Mouse (Mus musculus): ENCODE results near the gene Ndufc2. TPM values are rescaled to one million over a fixed set of nuclear protein-coding genes. Genes with fewer than 3 reads are reported as not detected.

The Ndufc2 gene
- total and polyA plus RNA-seq, 2 experiments from 2014 or later, result 463 to 638 TPM

DNA sequence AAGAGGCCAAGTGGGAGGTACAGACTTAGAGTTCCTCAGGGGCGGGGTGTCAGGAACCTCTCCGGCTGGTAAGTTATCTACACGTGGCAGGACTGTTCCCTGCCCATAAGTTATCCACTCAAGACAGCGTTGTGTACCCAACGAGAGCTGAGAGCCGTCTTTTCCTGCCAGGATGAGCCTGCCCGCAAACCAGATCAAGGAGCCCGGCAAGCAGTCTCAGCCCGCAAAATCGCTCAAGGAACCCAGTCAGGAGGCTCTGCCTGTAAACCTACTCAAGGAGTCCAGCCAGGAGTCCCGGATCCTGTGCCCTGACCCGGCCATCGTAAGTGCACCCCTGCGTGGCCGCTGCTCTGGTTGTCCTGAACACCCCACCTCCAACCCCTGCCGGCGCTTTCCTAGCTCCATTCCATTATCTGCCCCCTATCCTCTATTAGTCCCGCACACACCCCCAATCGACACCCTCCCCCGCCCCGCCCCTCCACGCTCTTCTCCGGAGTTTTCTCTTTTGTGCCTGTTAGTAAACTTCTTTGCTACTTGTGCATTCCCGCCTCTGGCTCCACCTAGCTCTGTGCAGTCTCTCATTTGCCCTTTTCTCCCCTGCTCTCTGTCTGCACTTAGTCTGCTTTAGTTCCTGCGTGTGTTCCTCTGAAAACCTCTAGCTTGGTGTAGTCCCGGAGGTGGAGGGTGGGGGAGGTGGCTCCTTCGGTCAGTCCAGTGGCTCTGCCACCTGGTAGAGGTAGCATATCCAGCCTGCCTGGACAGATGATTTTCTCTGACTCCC, 53.5 kb downstream of the Ndufc2 start:
- no peak for ATAC-seq (ENCODE audit: low FRiP score)
- peak overlapping the region; percentile 45 for H3K4me2 ChIP-seq (ENCODE audit: low read depth, low read length, poor library complexity, severe bottlenecking)
- H3K27ac ChIP-seq (ENCODE audit: low read depth, low read length), result no peak overlapping the region
- H3K36me3 ChIP-seq (ENCODE audit: insufficient read depth, low read length), result no peaks in the 10 kb centered on the region
- H3K9ac ChIP-seq (replicated peaks; ENCODE audit: low read length, poor library complexity, severe bottlenecking), result no peak overlapping the region
- 6% methylated on average over 27 of the region's 27 CpGs for WGBS
- DNase-seq (ENCODE audit: low spot score), result no peak
- no peak for TF ChIP-seq CTCF (IDR thresholded peaks at IDR 0.05)
- H3K9me3 ChIP-seq (ENCODE audit: low read length), result no peaks in the 10 kb centered on the region
- H3K4me1 ChIP-seq (ENCODE audit: insufficient read depth, low read length), result peaks cover 3% of the 10 kb centered on the region; the same call in 1 of the 2 replicates
- H3K27me3 ChIP-seq (ENCODE audit: insufficient read depth, low read length), result no peaks in the 10 kb centered on the region
- H3K4me3 ChIP-seq (ENCODE audit: low read depth, low read length), result peak overlapping the region; percentile 19; the same call in 1 of the 2 replicates

- ATAC-seq (ENCODE audit: low FRiP score), result no peak
- 92% methylated on average over 10 of the region's 10 CpGs for WGBS
- TF ChIP-seq CTCF (IDR thresholded peaks at IDR 0.05), result no peak
These were observed 55.0 kb downstream of the Ndufc2 start for GRCm38 (mm10) chr7:97454795-97455194.

GRCm38 (mm10) chr7:97455577-97455976, 55.8 kb downstream of the Ndufc2 start:
- H3K27ac ChIP-seq (ENCODE audit: low read depth, low read length), result no peak overlapping the region
- WGBS, result 78% methylated on average over 3 of the region's 3 CpGs
- ATAC-seq (ENCODE audit: low FRiP score), result no peak

More at GRCm38 (mm10) chr7:97454795-97455194, 55.0 kb downstream of the Ndufc2 start:
- DNase-seq (ENCODE audit: low spot score), result no peak
- Histone ChIP-seq H3K9me3 (ENCODE audit: low read length) (no peaks in the 10 kb centered on the region), H3K27ac (ENCODE audit: low read depth, low read length) (no peak overlapping the region), H3K4me3 (ENCODE audit: low read depth, low read length) (no peak overlapping the region), H3K4me1 (ENCODE audit: insufficient read depth, low read length) (peaks cover 3% of the 10 kb centered on the region; the same call in 1 of the 2 replicates), H3K36me3 (ENCODE audit: insufficient read depth, low read length) (no peaks in the 10 kb centered on the region), H3K27me3 (ENCODE audit: insufficient read depth, low read length) (no peaks in the 10 kb centered on the region), H3K4me2 (ENCODE audit: low read depth, low read length, poor library complexity, severe bottlenecking) (no peak overlapping the region), H3K9ac (replicated peaks; ENCODE audit: low read length, poor library complexity, severe bottlenecking) (no peak overlapping the region)

More at GRCm38 (mm10) chr7:97455577-97455976, 55.8 kb downstream of the Ndufc2 start:
- no peak for TF ChIP-seq CTCF (IDR thresholded peaks at IDR 0.05)
- Histone ChIP-seq H3K9ac (replicated peaks; ENCODE audit: low read length, poor library complexity, severe bottlenecking) (no peak overlapping the region), H3K4me1 (ENCODE audit: insufficient read depth, low read length) (peaks cover 3% of the 10 kb centered on the region; the same call in 1 of the 2 replicates), H3K27me3 (ENCODE audit: insufficient read depth, low read length) (no peaks in the 10 kb centered on the region), H3K36me3 (ENCODE audit: insufficient read depth, low read length) (no peaks in the 10 kb centered on the region), H3K9me3 (ENCODE audit: low read length) (no peaks in the 10 kb centered on the region), H3K4me2 (ENCODE audit: low read depth, low read length, poor library complexity, severe bottlenecking) (no peak overlapping the region), H3K4me3 (ENCODE audit: low read depth, low read length) (no peak overlapping the region)
- DNase-seq (ENCODE audit: low spot score), result no peak

Other genes with a start within 250 kb of the Ndufc2 start
- gene Usp35, start 68.0 kb upstream of the Ndufc2 start, total RNA-seq (2014; rRNA removed), result 13.4 and 14.3 TPM in 2 replicates
- 2.7 and 2.9 TPM in 2 replicates for gene Usp35, start 68.0 kb upstream of the Ndufc2 start, polyA plus RNA-seq (2015; fragmentation: Nextera tagmentation; extraction: Ambion mirVana)
- gene Kctd21, start 67.7 kb upstream of the Ndufc2 start, total RNA-seq (2014; rRNA removed), result 4.0 and 6.1 TPM in 2 replicates
- 3.1 TPM in 2 replicates for gene Kctd21, start 67.7 kb upstream of the Ndufc2 start, polyA plus RNA-seq (2015; fragmentation: Nextera tagmentation; extraction: Ambion mirVana)
- gene Alg8, start 28.4 kb upstream of the Ndufc2 start, total RNA-seq (2014; rRNA removed), result 6.4 and 7.3 TPM in 2 replicates
- gene Alg8, start 28.4 kb upstream of the Ndufc2 start, polyA plus RNA-seq (2015; fragmentation: Nextera tagmentation; extraction: Ambion mirVana), result 9.0 and 9.1 TPM in 2 replicates
- gene Thrsp, start 17.7 kb downstream of the Ndufc2 start, total RNA-seq (2014; rRNA removed), result 0.85 and 1.7 TPM in 2 replicates
- 1.3 and 1.6 TPM in 2 replicates for gene Thrsp, start 17.7 kb downstream of the Ndufc2 start, polyA plus RNA-seq (2015; fragmentation: Nextera tagmentation; extraction: Ambion mirVana)
- 0.14 and 0.16 TPM in 2 replicates for gene Kctd14, start 51.3 kb downstream of the Ndufc2 start, total RNA-seq (2014; rRNA removed)
- 1.0 and 1.3 TPM in 2 replicates for gene Kctd14, start 51.3 kb downstream of the Ndufc2 start, polyA plus RNA-seq (2015; fragmentation: Nextera tagmentation; extraction: Ambion mirVana)
- gene Ints4, start 81.0 kb downstream of the Ndufc2 start, total RNA-seq (2014; rRNA removed), result 31.2 and 32.8 TPM in 2 replicates
- 23.0 and 23.3 TPM in 2 replicates for gene Ints4, start 81.0 kb downstream of the Ndufc2 start, polyA plus RNA-seq (2015; fragmentation: Nextera tagmentation; extraction: Ambion mirVana)
- gene Aamdc, start 179.5 kb downstream of the Ndufc2 start, total RNA-seq (2014; rRNA removed), result 19.4 and 26.1 TPM in 2 replicates
- 53.2 and 57.5 TPM in 2 replicates for gene Aamdc, start 179.5 kb downstream of the Ndufc2 start, polyA plus RNA-seq (2015; fragmentation: Nextera tagmentation; extraction: Ambion mirVana)
- 19.8 and 25.9 TPM in 2 replicates for gene Rsf1, start 179.9 kb downstream of the Ndufc2 start, total RNA-seq (2014; rRNA removed)
- gene Rsf1, start 179.9 kb downstream of the Ndufc2 start, polyA plus RNA-seq (2015; fragmentation: Nextera tagmentation; extraction: Ambion mirVana), result 22.0 and 27.4 TPM in 2 replicates

Data from midbrain, postnatal 0 days (tissue).